Mouse (Mus musculus) ES-CJ7 (cell line): ENCODE data around the gene Fcrl5.

Experiments
- DNase-seq: peaks from one replicate; pipeline ENCODE4 v3.0.0; 2011; ENCODE audit warnings: low read depth, low spot score

The Fcrl5 gene

GRCm38 (mm10) chr3:87528841-87529240, 93.3 kb downstream of the Fcrl5 start:
- no peak for DNase-seq

GRCm38 (mm10) chr3:87529568-87529967, 94.0 kb downstream of the Fcrl5 start:
- no peak for DNase-seq

DNA sequence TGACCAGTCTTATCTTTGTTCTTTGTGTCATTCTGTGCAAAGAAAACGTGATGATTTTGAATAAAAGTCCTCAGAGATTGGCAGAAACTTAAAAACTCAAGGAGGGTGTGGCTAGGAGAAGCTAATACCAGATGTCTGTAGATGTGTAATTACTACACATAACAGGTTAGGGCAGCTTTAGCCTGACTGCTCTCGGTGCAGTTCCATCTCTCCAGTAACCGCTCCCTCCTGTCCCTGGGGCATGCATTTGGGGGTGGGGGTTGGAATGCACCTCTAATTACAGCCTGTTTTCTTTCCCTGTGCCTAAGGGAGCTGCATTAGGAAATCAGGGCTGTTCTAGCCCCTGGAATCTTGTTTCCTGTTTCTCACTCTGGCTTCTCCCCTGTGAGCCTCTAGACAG, 94.7 kb downstream of the Fcrl5 start:
- DNase-seq: no peak

GRCm38 (mm10) chr3:87533667-87534378, 98.2 kb downstream of the Fcrl5 start:
- DNase-seq: no peak

GRCm38 (mm10) chr3:87538034-87538433, 102.5 kb downstream of the Fcrl5 start:
- DNase-seq: peak; percentile 19

GRCm38 (mm10) chr3:87540028-87540675, 104.6 kb downstream of the Fcrl5 start:
- no peak for DNase-seq

DNA sequence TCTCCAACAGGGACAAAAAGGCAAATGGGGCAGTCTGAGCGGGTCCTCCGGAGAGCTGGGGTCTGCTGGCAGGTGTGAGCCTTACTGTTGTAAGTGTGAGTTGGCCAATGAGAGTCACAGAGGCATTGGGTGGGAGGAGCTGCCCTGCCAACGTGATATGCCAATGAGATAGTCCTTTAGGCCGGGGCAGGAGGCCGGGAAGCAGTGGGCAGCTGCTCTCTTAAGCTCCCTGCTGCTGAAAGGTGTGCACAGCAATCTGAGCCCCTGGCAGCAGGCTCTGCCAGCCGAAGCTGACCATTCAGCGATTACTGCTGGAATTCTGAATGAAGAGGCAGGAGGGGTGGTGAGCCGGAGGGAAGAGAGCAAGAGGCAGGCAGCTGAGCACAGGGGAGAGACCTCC, 105.1 kb downstream of the Fcrl5 start:
- no peak for DNase-seq

DNA sequence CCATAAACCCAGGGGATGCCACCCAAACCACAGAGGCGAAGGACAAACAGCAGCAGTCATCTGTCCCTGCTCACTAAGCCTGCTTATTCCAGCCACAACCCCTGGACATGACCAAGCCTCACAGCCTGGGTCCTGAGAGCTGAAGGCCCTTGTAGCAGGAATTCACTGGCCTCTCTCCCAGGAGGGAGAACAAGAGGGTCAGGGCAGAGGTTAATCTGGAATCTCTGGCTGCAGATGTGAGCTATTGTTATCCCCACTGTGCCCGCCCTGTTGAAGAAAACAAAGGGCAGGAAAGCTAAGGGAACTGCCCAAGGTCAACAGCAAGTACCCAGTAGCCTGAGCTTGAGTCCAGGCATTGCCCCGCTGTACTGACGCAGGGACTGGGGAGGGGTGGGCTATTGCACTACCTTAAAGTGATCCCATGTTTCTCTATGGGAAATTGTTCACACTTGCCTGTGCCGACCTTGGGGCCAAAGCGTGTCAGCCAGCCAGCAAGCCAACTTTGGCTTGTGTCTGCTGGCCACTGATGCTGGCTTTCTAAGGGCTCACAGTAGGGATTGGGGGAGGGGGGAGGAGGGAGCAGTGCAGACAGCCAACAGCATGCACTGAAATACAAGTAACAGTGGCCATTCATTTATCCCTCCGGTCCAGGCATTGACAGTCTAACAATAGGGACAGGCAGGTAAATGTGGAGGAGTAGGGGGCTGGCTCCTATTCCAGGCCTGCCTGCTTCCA, 107.1 kb downstream of the Fcrl5 start:
- DNase-seq: peak; percentile 41

GRCm38 (mm10) chr3:87545554-87545953, 110.0 kb downstream of the Fcrl5 start:
- DNase-seq: no peak

DNA sequence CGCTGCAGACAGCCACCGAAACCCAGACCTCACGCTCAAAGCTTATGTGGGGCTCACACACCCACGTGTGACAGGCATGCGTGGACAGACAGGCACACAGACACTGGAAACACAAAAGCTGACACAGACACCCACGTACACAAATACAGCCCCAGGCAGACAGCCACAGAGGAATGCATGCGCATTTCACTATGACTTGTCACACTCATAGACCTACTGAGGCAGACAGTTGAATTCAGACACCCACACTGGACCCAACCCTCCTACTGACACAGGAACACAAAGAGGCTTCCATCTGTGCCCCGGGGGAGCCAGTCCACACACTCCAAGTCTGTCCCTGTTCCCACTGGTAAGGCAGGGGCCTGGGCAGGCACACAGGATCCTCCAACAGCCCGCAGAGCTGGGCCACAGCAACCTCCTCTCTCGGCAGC, 110.7 kb downstream of the Fcrl5 start:
- no peak for DNase-seq

- no peak for DNase-seq
These were observed 114.3 kb downstream of the Fcrl5 start for GRCm38 (mm10) chr3:87549908-87550307.
